Mouse (Mus musculus): Measurements from ENCODE around the gene Lyrm4.

DNA sequence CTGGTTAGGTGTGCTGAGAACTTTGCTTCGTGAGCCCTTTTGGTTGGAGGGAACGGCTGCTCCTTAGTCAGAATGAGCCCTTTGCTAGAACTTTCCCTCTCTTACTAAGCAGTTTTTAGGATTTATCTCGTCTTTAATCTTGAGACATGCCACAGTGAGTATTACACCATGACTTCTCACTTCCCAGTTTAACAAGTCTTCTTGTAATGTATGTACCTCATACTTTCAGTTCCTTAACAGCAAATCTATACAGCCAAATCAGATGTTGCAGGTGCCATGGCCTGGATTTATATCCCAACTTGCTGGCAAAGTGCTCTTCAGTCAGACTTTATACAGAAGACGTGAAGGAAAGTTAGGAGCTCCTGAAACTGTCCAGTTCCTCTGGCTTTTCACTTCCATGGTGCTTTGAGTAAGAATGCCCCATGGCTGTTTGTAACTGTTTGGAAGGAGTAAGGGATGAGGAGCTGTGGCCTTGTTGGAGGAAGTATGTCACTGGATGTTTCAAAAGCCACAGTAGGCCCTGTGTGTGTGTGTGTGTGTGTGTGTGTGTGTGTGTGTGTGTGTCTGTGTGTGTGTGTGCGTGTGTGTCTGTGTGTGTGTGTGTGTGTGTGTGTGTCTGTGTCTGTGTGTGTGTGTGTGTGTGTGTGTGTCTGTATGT, 14.8 kb upstream of the Lyrm4 start:
- TF ChIP-seq POLR2A (IDR thresholded peaks at IDR 0.05; ENCODE audit: insufficient read depth, low read depth, low read length) (no peak), CTCF (IDR thresholded peaks at IDR 0.05) (no peak)
